Mouse (Mus musculus) liver, adult 2 months (tissue): ENCODE results near the gene Gm3415. TPM values are rescaled to one million over a fixed set of nuclear protein-coding genes. Genes with fewer than 3 reads are reported as not detected.

ENCODE experiments used
- DNase-seq: peaks from one replicate; pipeline ENCODE4 v3.0.0-alpha.2; 2011; ENCODE audit warnings: low read depth, low spot score; ENCODE audit errors: extremely low read depth
- H3K27ac ChIP-seq: fragments of 200-500 bp; replicated peaks from 2 replicates; pipeline ENCODE4 v1.5.1; 2012; ENCODE audit warnings: low read depth, mild to moderate bottlenecking, control low read depth, inconsistent platforms, low read length; ENCODE audit not compliant: insufficient read depth
- H3K27me3 ChIP-seq: fragments of 200-500 bp; 2 replicates; pipeline ENCODE4 v1.6.1; 2012; ENCODE audit warnings: mild to moderate bottlenecking, moderate library complexity, low read length, inconsistent platforms; ENCODE audit not compliant: control insufficient read depth, insufficient read depth
- H3K36me3 ChIP-seq: fragments of 200-500 bp; 2 replicates; pipeline ENCODE4 v1.6.1; 2012; ENCODE audit warnings: low read length, inconsistent platforms; ENCODE audit not compliant: control insufficient read depth, insufficient read depth
- H3K4me1 ChIP-seq: fragments of 200-500 bp; 2 replicates; pipeline ENCODE4 v1.6.1; 2011; ENCODE audit warnings: low read length; ENCODE audit not compliant: control insufficient read depth, insufficient read depth
- H3K4me3 ChIP-seq: fragments of 200-500 bp; 2 replicates; pipeline ENCODE4 v1.5.1; 2011; ENCODE audit warnings: low read depth, mild to moderate bottlenecking, control low read depth, low read length, moderate library complexity; ENCODE audit not compliant: insufficient read depth
- H3K79me2 ChIP-seq: fragments of 200-500 bp; 2 replicates; pipeline ENCODE4 v1.6.1; 2012; ENCODE audit warnings: inconsistent platforms, mild to moderate bottlenecking, low read length, moderate library complexity; ENCODE audit not compliant: control insufficient read depth, insufficient read depth
- H3K9ac ChIP-seq: fragments of 200-500 bp; 2 replicates; pipeline ENCODE4 v1.6.1; 2012; ENCODE audit warnings: low read depth, mild to moderate bottlenecking, control low read depth, inconsistent platforms, low read length
- CTCF ChIP-seq: fragments of 200-500 bp; IDR thresholded peaks from 2 replicates; pipeline ENCODE4 v1.5.1; 2011; ENCODE audit warnings: low read depth, low read length, control low read depth
- POLR2A ChIP-seq: fragments of 200-500 bp; IDR thresholded peaks from 2 replicates; pipeline ENCODE4 v1.6.1; 2011; ENCODE audit warnings: low read length, control low read depth; ENCODE audit not compliant: insufficient read depth; ENCODE audit errors: extremely low read depth
- WGBS: fragments of 180-500 bp; shearing (Covaris S2); methylation state at CpG from one replicate; pipeline ENCODE4 v1.1.7; 2018; 5-methylcytosine and 5-hydroxymethylcytosine counted together
- polyA plus RNA-seq: library from polyadenylated mRNA; depleted of rRNA; stranded (reverse); fragments of >200 nt; gene quantifications from 2 replicates; pipeline ENCODE4 v1.2.3, GENCODE M21; 2012
- total RNA-seq: library from RNA; depleted of rRNA; stranded (reverse); fragments of >200 nt; gene quantifications from 2 replicates; pipeline ENCODE4 v1.2.3, GENCODE M21; 2014

The Gm3415 gene
- total and polyA plus RNA-seq, 2 experiments = not detected

DNA sequence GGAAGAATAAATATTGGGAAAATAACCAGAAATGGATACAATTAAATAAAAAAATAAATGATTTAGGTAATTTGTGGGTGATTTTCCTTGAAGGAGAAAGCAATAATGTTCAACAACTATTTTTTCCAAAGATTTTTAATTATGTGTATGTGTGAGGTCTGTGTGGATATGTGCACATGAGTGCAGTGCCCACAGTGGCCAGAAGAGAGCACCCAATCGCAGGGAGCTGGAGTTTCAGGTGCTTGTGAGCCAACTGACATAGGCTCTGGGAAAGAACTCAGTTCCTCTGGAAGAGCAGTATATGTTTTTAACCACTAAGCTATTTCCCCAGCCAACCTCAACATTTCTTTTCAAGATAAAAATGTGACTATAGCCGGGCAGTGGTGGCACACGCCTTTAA lies 20.7 kb downstream of the Gm3415 start:
- H3K27ac ChIP-seq = no peak overlapping the region
- 90% methylated on average over 3 of the region's 3 CpGs for WGBS
- no peak overlapping the region for H3K9ac ChIP-seq
- TF ChIP-seq CTCF (peak; percentile 62), POLR2A (no peak)
- no peaks in the 10 kb centered on the region for H3K79me2 ChIP-seq
- H3K27me3 ChIP-seq = no peaks in the 10 kb centered on the region
- H3K4me1 ChIP-seq = no peaks in the 10 kb centered on the region
- no peak overlapping the region for H3K4me3 ChIP-seq
- no peak for DNase-seq
- H3K36me3 ChIP-seq = no peaks in the 10 kb centered on the region

DNA sequence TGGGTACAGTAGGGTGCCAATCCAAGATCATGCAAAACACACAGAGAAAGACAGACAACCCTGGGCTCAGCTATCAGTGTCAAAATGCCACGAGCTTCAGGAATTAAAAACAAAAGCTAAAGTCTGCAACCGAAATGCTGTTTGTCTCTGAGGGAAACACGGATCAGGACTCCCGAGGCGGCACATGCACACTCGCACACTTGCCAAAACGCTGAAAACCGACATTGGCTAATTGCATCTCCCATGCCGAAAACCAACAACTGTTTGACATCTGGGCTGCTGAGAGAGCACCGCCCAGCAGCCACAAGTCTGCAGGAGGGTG lies 28.2 kb downstream of the Gm3415 start:
- WGBS = 13% methylated on average over 10 of the region's 10 CpGs
- Histone ChIP-seq H3K36me3 (no peaks in the 10 kb centered on the region), H3K79me2 (no peaks in the 10 kb centered on the region), H3K4me3 (no peak overlapping the region), H3K4me1 (no peaks in the 10 kb centered on the region; the same call in 1 of the 2 replicates), H3K9ac (no peak overlapping the region), H3K27me3 (peaks cover 7% of the 10 kb centered on the region; the same call in 1 of the 2 replicates), H3K27ac (no peak overlapping the region)
- TF ChIP-seq CTCF (no peak), POLR2A (no peak)
- DNase-seq = no peak

DNA sequence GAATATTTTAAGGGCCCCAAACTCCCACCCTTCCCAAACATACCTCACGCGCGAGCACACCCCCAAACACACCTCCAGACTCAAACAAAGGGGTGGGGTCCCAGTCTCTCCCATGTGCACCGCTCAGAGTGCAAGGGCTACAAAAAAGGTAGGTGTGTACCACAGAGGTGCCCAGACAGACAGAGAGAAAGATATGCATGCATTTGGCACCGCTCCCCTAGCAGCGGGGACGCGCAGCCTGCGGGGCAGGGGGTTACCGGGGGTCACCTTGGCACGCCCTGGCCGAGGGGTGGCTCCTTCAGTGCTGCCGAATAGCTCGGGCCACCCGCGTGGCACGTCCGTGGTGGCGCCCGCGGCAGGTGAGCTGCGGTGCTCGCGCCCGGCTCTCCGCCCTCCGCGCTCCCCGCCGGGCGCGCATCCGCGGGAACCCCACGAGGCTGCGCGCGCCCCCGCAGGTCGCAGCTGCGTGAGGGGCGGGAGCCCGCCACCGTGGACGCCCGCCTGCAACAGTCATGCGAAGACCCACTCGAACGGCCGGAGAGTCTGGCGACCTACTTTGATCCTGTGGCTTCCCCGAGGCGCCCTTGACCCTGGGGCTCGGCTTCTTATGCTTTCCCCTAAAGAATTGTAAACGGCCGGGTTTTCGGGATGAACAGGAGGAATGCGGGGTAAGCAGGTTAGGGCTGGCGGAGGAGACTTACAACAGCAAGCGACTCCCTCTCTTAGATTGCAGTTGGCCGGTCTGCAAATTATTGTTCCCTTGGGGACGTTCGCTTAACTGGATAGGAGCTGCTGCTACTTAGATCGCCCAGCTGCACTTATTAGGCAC lies 28.8 kb downstream of the Gm3415 start, which contains the start of gene Gpr12:
Gene Gpr12 (minus strand): TSS at position 762 of the 829 bp plus-strand sequence.
- H3K9ac ChIP-seq = 0 out of 2 replicates have a peak within 1 kb of the TSS, but pooled peaks have one; percentile 34
- H3K4me1 ChIP-seq = no peaks in the 10 kb centered on the region; the same call in 1 of the 2 replicates
- H3K27me3 ChIP-seq = peaks cover 7% of the 10 kb centered on the region; the same call in 1 of the 2 replicates
- no peak within 1 kb of the TSS for H3K27ac ChIP-seq
- H3K4me3 ChIP-seq = peak within 1 kb of the TSS; percentile 26; the same call in 1 of the 2 replicates
- no peaks in the 10 kb centered on the region for H3K79me2 ChIP-seq
- TF ChIP-seq POLR2A (no peak), CTCF (no peak)
- 4% methylated on average over 63 of the region's 64 CpGs for WGBS
- no peak for DNase-seq
- H3K36me3 ChIP-seq = no peaks in the 10 kb centered on the region

DNA sequence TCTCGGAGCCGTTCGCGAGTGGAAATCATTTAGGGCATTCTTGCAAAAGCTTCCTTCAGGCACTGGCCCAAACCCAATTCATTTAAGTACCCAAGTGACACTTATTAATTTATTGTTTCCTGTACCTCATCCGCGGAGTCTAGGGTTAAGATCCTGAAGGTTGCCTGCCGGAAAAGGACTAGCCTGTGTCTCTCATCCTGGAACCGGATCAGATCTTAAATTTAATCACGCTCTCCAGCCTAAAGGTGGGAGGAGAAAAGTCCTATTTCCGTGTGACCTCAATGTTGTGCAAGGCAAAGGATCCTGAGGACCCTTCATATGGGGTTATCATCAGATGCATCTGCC lies 29.3 kb downstream of the Gm3415 start:
- Histone ChIP-seq H3K9ac (no peak overlapping the region), H3K79me2 (no peaks in the 10 kb centered on the region), H3K4me1 (no peaks in the 10 kb centered on the region; the same call in 1 of the 2 replicates), H3K27me3 (peaks cover 7% of the 10 kb centered on the region; the same call in 1 of the 2 replicates), H3K36me3 (no peaks in the 10 kb centered on the region), H3K27ac (no peak overlapping the region), H3K4me3 (no peak overlapping the region)
- DNase-seq = no peak
- WGBS = 30% methylated on average over 10 of the region's 10 CpGs
- no peak for TF ChIP-seq POLR2A
- no peak for TF ChIP-seq CTCF

DNA sequence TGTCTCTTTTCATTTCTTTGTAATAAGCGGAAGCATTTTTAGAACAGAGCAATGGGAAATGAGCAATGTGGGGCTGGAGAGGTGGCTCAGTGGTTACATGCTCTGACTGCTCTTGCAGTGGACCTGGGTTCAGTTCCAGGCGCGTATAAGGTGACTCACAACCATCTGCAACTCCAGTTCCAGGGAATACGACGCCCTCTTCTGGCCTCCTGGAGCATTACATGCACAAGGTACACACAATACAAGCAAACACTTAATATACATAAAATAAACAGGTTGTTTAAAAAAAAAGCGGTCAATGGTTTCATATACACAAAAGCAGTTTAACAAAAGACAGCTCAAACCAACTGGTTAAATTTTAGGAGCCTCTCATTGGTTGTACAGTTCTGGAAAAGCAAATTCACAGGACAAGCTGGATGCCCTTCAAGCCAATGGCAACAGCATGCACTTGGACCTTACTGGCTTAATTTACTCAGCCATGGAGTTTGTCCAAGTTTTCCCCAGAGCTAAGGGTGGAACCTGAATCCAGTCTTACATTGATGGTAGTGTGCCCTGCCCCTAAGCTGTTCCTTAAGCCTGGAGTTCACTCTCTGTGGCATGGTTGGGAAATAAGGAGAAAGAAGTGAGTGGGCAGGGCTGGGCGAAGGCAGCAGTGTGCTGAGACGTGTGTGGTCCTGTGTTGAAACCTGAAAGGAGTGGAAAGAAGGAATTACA lies 30.6 kb downstream of the Gm3415 start:
- TF ChIP-seq CTCF = no peak
- TF ChIP-seq POLR2A = no peak
- Histone ChIP-seq H3K27me3 (peaks cover 7% of the 10 kb centered on the region; the same call in 1 of the 2 replicates), H3K36me3 (no peaks in the 10 kb centered on the region), H3K79me2 (no peaks in the 10 kb centered on the region), H3K4me3 (no peak overlapping the region), H3K9ac (no peak overlapping the region), H3K27ac (no peak overlapping the region), H3K4me1 (no peaks in the 10 kb centered on the region; the same call in 1 of the 2 replicates)
- 78% methylated on average over 8 of the region's 8 CpGs for WGBS
- no peak for DNase-seq
